Mouse (Mus musculus) kidney, embryonic 14.5 days (tissue): ENCODE data around the gene Gdi1. TPM values are rescaled to one million over a fixed set of nuclear protein-coding genes. Genes with fewer than 3 reads are reported as not detected.

Source experiments
- microRNA-seq: library from miRNA; unstranded; fragments of <30 nt; microRNA quantifications from one replicate; pipeline ENCODE4, GENCODE M21; 2016
- polyA plus RNA-seq: library from polyadenylated mRNA; unstranded; fragments of >200 nt; fragmentation: Nextera tagmentation; extraction: Ambion mirVana; gene quantifications from 2 replicates; pipeline ENCODE4 v1.2.1, GENCODE M21; 2014

The Gdi1 gene
- polyA plus RNA-seq, 1 experiment from 2014 or later = 143 TPM

Small RNA genes within 50 kb of the gene (microRNA-seq; reads per million reads assigned to microRNA genes)
- not detected for gene Mir7091
- gene Mir7092 = not detected

Other genes with a start within 250 kb of the Gdi1 start
- not detected in 2 replicates for gene Opn1mw, start 177.5 kb upstream of the Gdi1 start, polyA plus RNA-seq
- gene Mecp2, start 169.6 kb upstream of the Gdi1 start, polyA plus RNA-seq = 8.4 and 12.7 TPM in 2 replicates
- not detected in 2 replicates for gene Tex28, start 137.2 kb upstream of the Gdi1 start, polyA plus RNA-seq
- gene Tktl1, start 127.7 kb upstream of the Gdi1 start, polyA plus RNA-seq = not detected in 2 replicates
- 199 and 315 TPM in 2 replicates for gene Flna, start 55.2 kb upstream of the Gdi1 start, polyA plus RNA-seq
- gene Emd, start 50.3 kb upstream of the Gdi1 start, polyA plus RNA-seq = 28.1 and 81.5 TPM in 2 replicates
- 941 and 1,115 TPM in 2 replicates for gene Rpl10, start 34.2 kb upstream of the Gdi1 start, polyA plus RNA-seq
- gene Taz, start 23.1 kb upstream of the Gdi1 start, polyA plus RNA-seq = 58.5 and 64.3 TPM in 2 replicates
- 10.6 and 10.8 TPM in 2 replicates for gene Dnase1l1, start 22.7 kb upstream of the Gdi1 start, polyA plus RNA-seq
- gene Atp6ap1, start 7.9 kb upstream of the Gdi1 start, polyA plus RNA-seq = 89.5 and 93.6 TPM in 2 replicates
- gene Fam50a, start 8.0 kb downstream of the Gdi1 start, polyA plus RNA-seq = 46.9 and 52.9 TPM in 2 replicates
- 11.1 and 11.7 TPM in 2 replicates for gene Plxna3, start 24.1 kb downstream of the Gdi1 start, polyA plus RNA-seq
- 128 and 153 TPM in 2 replicates for gene Lage3, start 48.6 kb downstream of the Gdi1 start, polyA plus RNA-seq
- 56.5 and 74.6 TPM in 2 replicates for gene Ubl4a, start 68.2 kb downstream of the Gdi1 start, polyA plus RNA-seq
- 16.2 and 23.5 TPM in 2 replicates for gene Slc10a3, start 68.4 kb downstream of the Gdi1 start, polyA plus RNA-seq
- gene Fam3a, start 88.3 kb downstream of the Gdi1 start, polyA plus RNA-seq = 29.4 and 36.3 TPM in 2 replicates
- gene Ikbkg, start 88.3 kb downstream of the Gdi1 start, polyA plus RNA-seq = 12.7 and 22.0 TPM in 2 replicates
- 41.4 and 49.6 TPM in 2 replicates for gene G6pdx, start 124.2 kb downstream of the Gdi1 start, polyA plus RNA-seq
- not detected in 2 replicates for gene Gm6880, start 176.4 kb downstream of the Gdi1 start, polyA plus RNA-seq